Mouse (Mus musculus) MEL (cell line): ENCODE results near the gene Prkag2. TPM values are rescaled to one million over a fixed set of nuclear protein-coding genes. Genes with fewer than 3 reads are reported as not detected.

ENCODE experiments used
- DNase-seq: peaks from one replicate; pipeline ENCODE4 v3.0.0; 2011; ENCODE audit warnings: low read depth, low spot score
- H3K27ac ChIP-seq: 2 replicates; pipeline ENCODE4 v1.5.1; 2012; ENCODE audit warnings: low read depth, mild to moderate bottlenecking, control low read depth, low read length, moderate library complexity; ENCODE audit not compliant: control insufficient read depth
- H3K27me3 ChIP-seq, 2 experiments: fragments of 150-350 bp in 1 of 2; sonication (generic) in 1 of 2; 2 replicates each; pipeline ENCODE4 v1.6.1; 2012; ENCODE audit warnings: low read length in 2 of 2, mild to moderate bottlenecking in 2 of 2, improper control_type of control experiment in 1 of 2, moderate library complexity in 1 of 2; ENCODE audit not compliant: insufficient read depth in 2 of 2, control insufficient read depth in 1 of 2
- H3K36me3 ChIP-seq, 2 experiments: 2 replicates each; pipeline ENCODE4 v1.6.1; 2012 to 2014; ENCODE audit warnings: low read length in 2 of 2, improper control_type of control experiment in 1 of 2, inconsistent platforms in 1 of 2, mild to moderate bottlenecking in 1 of 2; ENCODE audit not compliant: insufficient read depth in 2 of 2, control insufficient read depth in 1 of 2
- H3K4me1 ChIP-seq, 2 experiments: fragments of 150-350 bp in 1 of 2; sonication (generic) in 1 of 2; 2 replicates each; pipeline ENCODE4 v1.6.1; 2012; ENCODE audit warnings: low read length in 2 of 2, improper control_type of control experiment in 1 of 2, mild to moderate bottlenecking in 1 of 2; ENCODE audit not compliant: insufficient read depth in 2 of 2, control insufficient read depth in 1 of 2
- H3K4me3 ChIP-seq, 2 experiments: fragments of 150-350 bp in 1 of 2; sonication (generic) in 1 of 2; 2 replicates each; pipeline ENCODE4 v1.5.1; 2012; ENCODE audit warnings: low read depth in 2 of 2, low read length in 2 of 2, mild to moderate bottlenecking in 2 of 2, moderate library complexity in 2 of 2, control low read depth in 1 of 2, improper control_type of control experiment in 1 of 2; ENCODE audit not compliant: control insufficient read depth in 1 of 2, insufficient read depth in 1 of 2
- H3K79me2 ChIP-seq: 2 replicates; pipeline ENCODE4 v1.6.1; 2012; ENCODE audit warnings: mild to moderate bottlenecking, low read length, moderate library complexity; ENCODE audit not compliant: control insufficient read depth, poor library complexity, insufficient read depth
- H3K9ac ChIP-seq: 2 replicates; pipeline ENCODE4 v1.6.1; 2012; ENCODE audit warnings: low read depth, mild to moderate bottlenecking, control low read depth, low read length, moderate library complexity; ENCODE audit not compliant: control insufficient read depth, poor library complexity, severe bottlenecking
- H3K9me3 ChIP-seq: fragments of 150-350 bp; sonication (generic); replicated peaks from 2 replicates; pipeline ENCODE4 v1.6.1; 2012; ENCODE audit warnings: mild to moderate bottlenecking, low read length, improper control_type of control experiment, moderate library complexity; ENCODE audit not compliant: insufficient read depth
- CHD1 ChIP-seq: IDR thresholded peaks from 2 replicates; pipeline ENCODE4 v1.6.1; 2012; ENCODE audit warnings: low read depth, mild to moderate bottlenecking, inconsistent platforms, low read length, improper control_type of control experiment
- CHD2 ChIP-seq: IDR thresholded peaks from 2 replicates; pipeline ENCODE4 v1.6.1; 2011; ENCODE audit warnings: low read length, improper control_type of control experiment
- ELF1 ChIP-seq: IDR thresholded peaks from 2 replicates; pipeline ENCODE4 v1.6.1; 2014; ENCODE audit warnings: low read depth, mild to moderate bottlenecking, inconsistent platforms, low read length, improper control_type of control experiment, moderate library complexity
- EP300 ChIP-seq, 2 experiments: IDR thresholded peaks; 2 replicates each; pipeline ENCODE4 v1.6.1; 2011; ENCODE audit warnings: improper control_type of control experiment in 2 of 2, low read length in 2 of 2, low read depth in 1 of 2, mild to moderate bottlenecking in 1 of 2
- GATA1 ChIP-seq: IDR thresholded peaks from 2 replicates; pipeline ENCODE4 v1.6.1; 2011; ENCODE audit warnings: low read depth, low read length, improper control_type of control experiment
- HCFC1 ChIP-seq: IDR thresholded peaks from 2 replicates; pipeline ENCODE4 v1.6.1; 2012; ENCODE audit warnings: low read depth, mild to moderate bottlenecking, inconsistent platforms, low read length, improper control_type of control experiment, moderate library complexity
- MAX ChIP-seq: IDR thresholded peaks from 2 replicates; pipeline ENCODE4 v1.6.1; 2011; ENCODE audit warnings: low read length, improper control_type of control experiment
- MAZ ChIP-seq: IDR thresholded peaks from 2 replicates; pipeline ENCODE4 v1.6.1; 2012; ENCODE audit warnings: low read depth, mild to moderate bottlenecking, inconsistent platforms, low read length, improper control_type of control experiment
- MXI1 ChIP-seq: IDR thresholded peaks from 2 replicates; pipeline ENCODE4 v1.6.1; 2011; ENCODE audit warnings: mild to moderate bottlenecking, low read depth, low read length, improper control_type of control experiment
- MYC ChIP-seq: IDR thresholded peaks from 2 replicates; pipeline ENCODE4 v1.6.1; 2011; ENCODE audit warnings: low read depth, mild to moderate bottlenecking, low read length, improper control_type of control experiment, moderate library complexity
- POLR2A ChIP-seq, 2 experiments: IDR thresholded peaks; 2 replicates each; pipeline ENCODE4 v1.6.1; 2011 to 2012; ENCODE audit warnings: low read length in 2 of 2, mild to moderate bottlenecking in 2 of 2, control low read depth in 1 of 2, improper control_type of control experiment in 1 of 2, low read depth in 1 of 2, moderate library complexity in 1 of 2; ENCODE audit not compliant: control insufficient read depth in 1 of 2, insufficient read depth in 1 of 2, poor library complexity in 1 of 2
- POLR2AphosphoS2 ChIP-seq: IDR thresholded peaks from 2 replicates; pipeline ENCODE4 v1.6.1; 2011; ENCODE audit warnings: low read length, improper control_type of control experiment
- TBP ChIP-seq: IDR thresholded peaks from 2 replicates; pipeline ENCODE4 v1.8.0; 2011; ENCODE audit warnings: low read depth, low read length, improper control_type of control experiment
- TCF12 ChIP-seq: IDR thresholded peaks from 2 replicates; pipeline ENCODE4 v1.6.1; 2014; ENCODE audit warnings: low read depth, mild to moderate bottlenecking, inconsistent platforms, low read length, improper control_type of control experiment, moderate library complexity
- UBTF ChIP-seq: IDR thresholded peaks from 2 replicates; pipeline ENCODE4 v1.6.1; 2012; ENCODE audit warnings: low read depth, mild to moderate bottlenecking, inconsistent platforms, low read length, improper control_type of control experiment, moderate library complexity, borderline replicate concordance; ENCODE audit not compliant: insufficient read depth
- USF1 ChIP-seq: IDR thresholded peaks from 2 replicates; pipeline ENCODE4 v1.6.1; 2014; ENCODE audit warnings: low read depth, mild to moderate bottlenecking, inconsistent platforms, low read length, improper control_type of control experiment, moderate library complexity
- USF2 ChIP-seq, 2 experiments: IDR thresholded peaks; 2 replicates each; pipeline ENCODE4 v1.6.1; 2011 to 2012; ENCODE audit warnings: improper control_type of control experiment in 2 of 2, low read length in 2 of 2, borderline replicate concordance in 1 of 2, inconsistent platforms in 1 of 2, low read depth in 1 of 2, mild to moderate bottlenecking in 1 of 2; ENCODE audit not compliant: insufficient read depth in 1 of 2
- ZKSCAN1 ChIP-seq: IDR thresholded peaks from 2 replicates; pipeline ENCODE4 v1.6.1; 2012; ENCODE audit warnings: low read depth, mild to moderate bottlenecking, inconsistent platforms, low read length, improper control_type of control experiment, moderate library complexity
- ZMIZ1 ChIP-seq: IDR thresholded peaks from 2 replicates; pipeline ENCODE4 v1.6.1; 2012; ENCODE audit warnings: low read depth, mild to moderate bottlenecking, inconsistent platforms, low read length, improper control_type of control experiment, moderate library complexity
- ZNF384 ChIP-seq: IDR thresholded peaks from 2 replicates; pipeline ENCODE4 v1.6.1; 2012; ENCODE audit warnings: low read depth, mild to moderate bottlenecking, inconsistent platforms, low read length, improper control_type of control experiment
- polyA plus RNA-seq, 2 experiments: library from polyadenylated mRNA; stranded (reverse) in 1 of 2; unstranded in 1 of 2; fragments of >175 nt in 1 of 2; fragments of >200 nt in 1 of 2; gene quantifications; 2 replicates each; pipeline versions ENCODE4 v1.2.1 to v1.2.4; 2012; ENCODE audit warnings: low replicate concordance in 2 of 2, low read depth in 1 of 2; ENCODE audit not compliant: insufficient read length in 2 of 2, insufficient read depth in 1 of 2, missing spikeins in 1 of 2
- total RNA-seq: library from RNA; depleted of rRNA; stranded (reverse); fragments of 300-350 nt; gene quantifications from 2 replicates; pipeline ENCODE4 v1.2.3, GENCODE M21; 2012

Gene Prkag2
- total and polyA plus RNA-seq, 3 experiments: 8.0 to 27.9 TPM; not detected in 1

GRCm38 (mm10) chr5:24842274-24843102, 258.0 kb downstream of the Prkag2 start, which contains the start of gene Rheb (continued):
- peak; percentile 96 for TF ChIP-seq MAX
- TF ChIP-seq CHD2: no peak
- peak; percentile 97 for TF ChIP-seq MYC
- peak; percentile 87 for TF ChIP-seq MAZ
- TF ChIP-seq ZKSCAN1: no peak

- Histone ChIP-seq H3K36me3 (peaks cover 2 to 38% of the 10 kb centered on the region in 2 experiments), H3K9me3 (no peaks in the 10 kb centered on the region), H3K79me2 (peaks cover 50% of the 10 kb centered on the region), H3K27me3 (no peaks in the 10 kb centered on the region), H3K27ac (peak overlapping the region; percentile 98), H3K9ac (peak overlapping the region; percentile 99), H3K4me3 (peak overlapping the region; percentile 94 to 96), H3K4me1 (peaks cover 24% of the 10 kb centered on the region in 2 experiments)
- no peak for TF ChIP-seq ELF1
- TF ChIP-seq HCFC1: no peak
- TF ChIP-seq ZMIZ1: no peak
- no peak for TF ChIP-seq MXI1
- no peak for TF ChIP-seq USF1
- TF ChIP-seq POLR2A (IDR thresholded peaks at IDR 0.05; ENCODE audit: control insufficient read depth in 1 of 2, insufficient read depth in 1 of 2, low read depth in 1 of 2, low read length in 2 of 2, poor library complexity in 1 of 2): peak in 1 of 2 experiments; percentile 47; a peak in 1 of 4 replicates
- TF ChIP-seq ZNF384: no peak
- TF ChIP-seq EP300 (IDR thresholded peaks at IDR 0.05; ENCODE audit: low read depth in 1 of 2, low read length in 2 of 2): no peak
- TF ChIP-seq TBP: no peak
- TF ChIP-seq CHD2: no peak
- no peak for TF ChIP-seq MAZ
- TF ChIP-seq POLR2AphosphoS2: no peak
- no peak for TF ChIP-seq GATA1
- 0 out of 2 replicates have a peak, but pooled peaks have one; percentile 15 for TF ChIP-seq MYC
- TF ChIP-seq UBTF: no peak
- no peak for TF ChIP-seq ZKSCAN1
- no peak for TF ChIP-seq USF2 (IDR thresholded peaks at IDR 0.05; ENCODE audit: borderline replicate concordance in 1 of 2, insufficient read depth in 1 of 2, low read depth in 1 of 2, low read length in 2 of 2)
- TF ChIP-seq TCF12: no peak
- TF ChIP-seq CHD1: peak; percentile 89; the same call in 1 of the 2 replicates
- no peak for DNase-seq
Observed at GRCm38 (mm10) chr5:24841662-24842273, 258.7 kb downstream of the Prkag2 start.
